Mouse (Mus musculus) v-Abl transformed pro-B cells (cell line): Measurements from ENCODE around the gene Pkp4.

ENCODE experiments used
- in situ Hi-C, 2 experiments: fragments of 400-800 bp; cut with MboI; formaldehyde crosslinking; loops; one replicate each; pipeline ENCODE4 v1.15.1; 2025; ENCODE audit not compliant: unreplicated experiment in 2 of 2

Gene Pkp4

GRCm38 (mm10) chr2:59183541-59183940, 22.9 kb downstream of the Pkp4 start:
- in situ Hi-C loops: no loop called here

GRCm38 (mm10) chr2:59184107-59185064, 23.7 kb downstream of the Pkp4 start:
- in situ Hi-C loops: no loop called here

GRCm38 (mm10) chr2:59186122-59186521, 25.5 kb downstream of the Pkp4 start:
- in situ Hi-C loops: no loop called here

DNA sequence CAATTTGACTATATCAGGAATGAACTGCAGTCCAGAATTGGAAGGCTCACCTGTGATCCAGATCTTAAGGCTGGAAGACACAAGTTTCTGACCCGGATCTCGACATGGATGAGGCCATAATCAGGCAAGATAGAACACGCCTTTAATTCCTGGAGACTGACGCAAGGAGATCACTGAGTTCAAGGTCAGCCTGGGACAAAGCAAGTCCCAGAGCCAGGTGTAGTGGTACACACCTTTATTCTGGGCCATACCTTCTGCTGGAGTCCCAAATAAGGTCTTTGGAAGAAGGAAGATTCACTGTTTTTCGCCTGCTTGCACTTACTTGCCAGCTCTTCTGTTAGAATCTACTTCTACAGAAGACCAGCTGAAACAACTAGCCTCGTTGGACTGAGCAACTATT, 26.3 kb downstream of the Pkp4 start:
- in situ Hi-C loops: no loop called here

- in situ Hi-C loops: no loop called here
These were observed 27.7 kb downstream of the Pkp4 start for GRCm38 (mm10) chr2:59188306-59188705.

GRCm38 (mm10) chr2:59189661-59190185, 29.1 kb downstream of the Pkp4 start:
- in situ Hi-C loops: no loop called here

- in situ Hi-C loops: no loop called here
These were observed 29.5 kb downstream of the Pkp4 start for GRCm38 (mm10) chr2:59190186-59190585.

DNA sequence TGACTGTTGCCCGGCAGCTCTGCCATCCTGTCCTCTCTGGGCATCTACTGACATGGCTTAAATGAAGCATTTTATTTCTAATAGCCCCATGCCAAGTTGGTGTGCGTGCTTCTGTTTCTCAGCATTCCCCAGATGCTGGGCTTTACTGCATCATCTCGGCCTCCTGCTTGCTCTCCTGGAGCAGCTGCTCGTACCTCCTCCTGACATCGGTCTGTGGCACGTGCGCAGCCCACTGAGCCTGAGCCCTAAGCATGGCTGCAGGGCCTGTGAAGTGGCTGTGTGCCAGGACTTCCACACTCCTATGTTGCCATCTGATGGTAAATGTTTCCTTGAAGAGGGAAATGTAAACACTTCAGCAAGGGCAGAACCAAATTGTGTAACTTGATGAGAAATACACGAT, 30.8 kb downstream of the Pkp4 start:
- in situ Hi-C loops: no loop called here

DNA sequence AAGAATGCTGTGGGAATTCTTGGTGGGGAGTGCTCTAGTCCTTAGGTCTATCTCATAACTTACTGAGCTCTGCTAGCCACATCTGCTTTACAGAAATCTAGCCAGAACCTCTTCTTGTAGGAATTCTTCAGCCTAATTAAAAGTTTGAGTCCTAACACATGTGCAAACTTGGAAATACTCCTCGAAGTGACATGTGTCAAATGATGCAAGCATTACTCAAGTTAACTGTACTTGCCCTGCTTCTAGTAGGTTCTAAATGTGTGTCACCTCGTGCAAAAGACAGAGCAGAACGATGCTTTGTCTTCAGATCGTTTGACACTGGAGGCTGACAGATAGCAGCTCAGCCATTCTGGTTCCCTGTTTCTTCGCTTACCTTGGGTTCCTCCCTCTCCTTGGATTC, 32.5 kb downstream of the Pkp4 start:
- in situ Hi-C loops: no loop called here

DNA sequence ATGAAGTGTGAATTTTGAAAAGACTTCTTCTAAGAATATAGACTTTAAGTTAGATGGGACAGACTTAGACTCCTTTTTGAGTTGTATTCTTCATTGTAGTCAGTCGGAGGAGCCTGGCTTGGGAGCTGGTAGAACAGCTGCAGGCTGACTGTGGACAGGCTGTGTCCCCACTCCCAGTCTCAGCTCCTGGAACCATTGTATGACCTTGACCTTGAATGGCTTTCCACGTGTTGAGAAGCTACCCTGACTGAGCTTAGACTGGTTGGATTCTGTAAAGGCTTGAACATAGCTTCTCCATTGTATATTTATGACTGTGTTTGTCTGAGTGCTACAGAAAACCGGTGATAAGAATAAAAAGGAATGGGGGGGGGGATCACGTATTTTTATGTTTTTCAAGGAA, 36.5 kb downstream of the Pkp4 start:
- in situ Hi-C loops: no loop called here

DNA sequence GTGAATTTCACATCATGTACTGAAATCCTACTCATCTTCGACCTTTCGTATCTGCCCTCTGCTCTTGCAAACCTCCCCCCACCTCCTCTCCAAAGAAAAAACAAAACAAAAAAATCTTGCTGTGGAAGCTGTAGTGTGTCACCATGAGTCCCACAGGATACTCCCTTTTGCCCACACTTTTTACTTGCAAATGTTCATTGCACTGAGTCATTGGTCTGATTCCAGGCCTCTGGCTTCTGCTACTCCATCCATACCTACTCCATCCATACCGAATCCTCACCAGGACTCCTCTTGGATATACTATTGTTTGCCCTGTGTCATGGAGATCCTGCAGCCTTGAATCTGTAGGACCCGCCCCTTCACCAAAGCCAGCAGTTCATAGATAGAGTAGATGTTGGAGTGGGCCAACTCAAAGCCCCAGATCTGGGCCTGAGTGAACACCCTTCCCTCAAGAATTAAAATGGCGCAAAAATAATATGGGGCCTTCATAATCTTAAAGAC, 38.9 kb downstream of the Pkp4 start:
- in situ Hi-C loops: no loop called here

- in situ Hi-C loops: no loop called here
These were observed 39.9 kb downstream of the Pkp4 start for GRCm38 (mm10) chr2:59200511-59200910.

- in situ Hi-C loops: no loop called here
These were observed 42.3 kb downstream of the Pkp4 start for GRCm38 (mm10) chr2:59202930-59203329.

- in situ Hi-C loops: no loop called here
These were observed 43.2 kb downstream of the Pkp4 start for GRCm38 (mm10) chr2:59203627-59204425.

GRCm38 (mm10) chr2:59205092-59205491, 44.4 kb downstream of the Pkp4 start:
- in situ Hi-C loops: no loop called here

GRCm38 (mm10) chr2:59206190-59206589, 45.5 kb downstream of the Pkp4 start:
- in situ Hi-C loops: no loop called here

DNA sequence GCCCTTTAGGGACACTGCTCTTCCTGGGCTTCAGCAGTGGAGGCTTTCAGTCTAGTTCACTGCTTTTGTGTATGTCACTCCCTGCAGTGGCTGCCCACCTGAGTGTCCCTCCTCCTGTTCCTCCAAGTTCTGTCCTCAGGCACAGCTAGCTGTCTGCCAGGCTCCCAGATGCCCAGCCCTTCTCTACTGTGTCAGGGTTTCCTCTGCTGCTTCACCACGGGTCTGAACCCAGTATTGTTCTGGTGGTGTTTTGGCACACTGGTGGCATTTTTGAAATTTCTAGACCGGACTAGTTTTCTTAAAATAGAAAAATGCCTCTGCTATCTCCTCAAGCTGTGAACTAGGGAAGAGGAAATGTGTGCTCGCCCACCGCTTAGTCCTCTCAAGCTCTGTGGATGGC, 46.6 kb downstream of the Pkp4 start:
- in situ Hi-C loops: no loop called here

DNA sequence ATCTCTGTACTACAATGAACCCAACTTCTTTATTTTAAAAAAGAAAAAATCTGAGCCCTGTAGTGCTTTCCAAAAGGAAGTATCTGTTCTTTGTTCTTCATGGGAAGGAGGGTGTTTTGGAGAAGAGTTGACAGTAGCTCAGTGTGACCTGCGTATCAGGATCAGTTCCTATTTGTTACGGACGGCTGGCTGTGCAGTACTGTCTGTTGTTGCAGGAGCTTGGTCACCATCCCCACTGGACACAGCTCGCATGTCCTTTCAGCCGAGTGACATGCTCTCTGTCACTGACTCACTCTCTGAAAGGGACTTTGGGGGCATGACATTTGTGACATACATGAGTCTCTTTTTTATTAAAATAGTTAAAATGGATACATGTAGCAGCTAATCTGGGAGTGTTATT, 47.1 kb downstream of the Pkp4 start:
- in situ Hi-C loops: no loop called here

- in situ Hi-C loops: no loop called here
These were observed 47.6 kb downstream of the Pkp4 start for GRCm38 (mm10) chr2:59208276-59208675.

DNA sequence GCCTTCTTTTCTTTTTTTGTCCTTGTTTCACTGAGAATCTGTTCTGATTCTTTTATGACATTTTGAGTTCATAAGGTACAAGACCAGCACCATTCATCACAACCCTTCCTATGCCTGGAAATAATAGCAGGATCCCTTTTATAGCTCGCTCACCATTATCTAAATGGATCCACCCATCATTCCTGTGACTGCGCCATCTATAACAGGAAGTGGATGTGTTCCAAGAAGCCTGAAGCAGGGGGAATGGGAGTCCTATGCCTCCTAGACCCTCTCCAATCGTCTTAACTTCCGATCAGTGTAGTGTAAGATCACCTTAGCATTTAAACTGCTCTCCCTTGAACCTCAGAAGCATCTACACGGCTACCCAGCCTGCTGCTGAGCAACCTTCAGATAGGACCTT, 50.4 kb downstream of the Pkp4 start:
- in situ Hi-C loops: no loop called here

DNA sequence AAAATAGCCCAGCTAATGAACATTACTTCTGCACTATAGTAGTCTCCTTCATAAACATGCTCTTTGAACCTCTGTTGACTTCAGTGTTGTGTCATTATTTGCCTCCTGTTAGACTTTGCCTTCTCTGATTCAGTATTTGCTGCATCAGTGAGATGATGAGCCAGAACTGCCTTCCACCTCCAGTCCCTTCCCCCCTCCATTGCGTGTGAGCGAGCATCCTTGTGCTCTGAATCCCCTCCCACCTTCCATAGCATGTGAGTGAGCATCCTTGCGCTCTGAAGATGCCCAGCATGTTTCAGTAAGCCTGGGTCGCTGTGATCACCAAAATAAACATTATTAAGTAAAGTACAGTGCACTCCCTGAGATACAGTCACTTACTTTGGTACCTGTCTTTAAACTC, 51.8 kb downstream of the Pkp4 start:
- in situ Hi-C loops: no loop called here
